Mouse (Mus musculus): ENCODE data around the gene Fbxo8. TPM values are rescaled to one million over a fixed set of nuclear protein-coding genes. Genes with fewer than 3 reads are reported as not detected.

Fbxo8 gene
- 44.3 and 46.1 TPM in 2 replicates for polyA plus RNA-seq (2014; fragmentation: Nextera tagmentation; extraction: Ambion mirVana)

DNA sequence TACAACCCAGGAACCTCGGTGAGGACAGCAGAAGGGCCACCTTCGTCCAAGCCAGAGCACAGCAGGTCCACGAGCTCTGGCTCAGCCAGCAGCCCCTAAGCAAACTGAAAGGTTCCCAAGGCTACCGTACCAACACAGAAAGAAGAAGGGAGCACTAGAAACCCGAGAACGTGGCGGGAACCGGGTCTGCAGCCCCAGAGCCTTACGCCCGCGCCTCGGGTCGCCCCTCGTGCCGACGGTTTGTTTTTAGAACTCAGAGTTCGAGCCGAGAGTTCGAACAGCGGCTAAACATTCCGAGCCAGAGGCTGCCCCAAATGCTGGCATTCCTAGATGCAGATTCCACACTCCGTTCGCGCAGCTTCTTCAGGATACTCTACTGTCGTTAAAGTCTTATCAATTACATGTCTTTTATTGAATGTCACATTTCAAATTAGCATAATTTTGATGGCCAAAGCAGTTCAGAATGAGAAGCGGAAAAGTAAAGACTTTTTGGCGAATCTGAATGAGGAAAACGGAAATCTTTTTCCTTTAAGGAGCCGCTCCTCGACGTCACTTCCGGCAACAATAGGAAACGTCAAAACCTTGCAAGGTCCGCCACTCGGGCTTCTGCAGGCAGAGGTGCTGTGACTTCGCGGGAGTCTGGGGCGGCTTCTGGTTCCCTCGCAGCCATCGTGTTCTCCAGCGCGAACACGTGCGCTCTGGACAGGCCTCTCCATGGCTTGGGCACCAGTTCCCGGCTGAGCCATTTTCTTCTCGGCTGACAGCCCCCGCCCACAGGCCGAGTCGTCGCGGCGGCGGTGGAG lies at the start of gene Fbxo8, which contains the start of gene Cep44:
Gene Fbxo8 (plus strand): TSS at position 533 of the 803 bp plus-strand sequence.
Gene Cep44 (minus strand): TSS at position 490 of the 803 bp plus-strand sequence.
- WGBS, result under 1% methylated on average over 53 of the region's 53 CpGs
- H3K9ac ChIP-seq (replicated peaks; ENCODE audit: low read length), result peak within 1 kb of the TSS; percentile 70
- peak within 1 kb of the TSS; percentile 88 for H3K27ac ChIP-seq (replicated peaks; ENCODE audit: low read depth, low read length)
- peak within 1 kb of the TSS; percentile 57 for H3K4me2 ChIP-seq (ENCODE audit: low read length)
- H3K9me3 ChIP-seq (ENCODE audit: control insufficient read depth, low read length), result no peaks in the 10 kb centered on the region
- ATAC-seq (ENCODE audit: low FRiP score, low TSS enrichment) (peak; percentile 91), DNase-seq (peak; percentile 97)
- peaks cover 11% of the 10 kb centered on the region for H3K4me1 ChIP-seq (ENCODE audit: control insufficient read depth, insufficient read depth, low read length)
- peak within 1 kb of the TSS; percentile 94 for H3K4me3 ChIP-seq (replicated peaks; ENCODE audit: low read depth, low read length)
- H3K27me3 ChIP-seq (ENCODE audit: control insufficient read depth, insufficient read depth, low read length), result no peaks in the 10 kb centered on the region
- H3K36me3 ChIP-seq (ENCODE audit: control insufficient read depth, insufficient read depth, low read length), result peaks cover 5% of the 10 kb centered on the region; the same call in 1 of the 2 replicates

DNA sequence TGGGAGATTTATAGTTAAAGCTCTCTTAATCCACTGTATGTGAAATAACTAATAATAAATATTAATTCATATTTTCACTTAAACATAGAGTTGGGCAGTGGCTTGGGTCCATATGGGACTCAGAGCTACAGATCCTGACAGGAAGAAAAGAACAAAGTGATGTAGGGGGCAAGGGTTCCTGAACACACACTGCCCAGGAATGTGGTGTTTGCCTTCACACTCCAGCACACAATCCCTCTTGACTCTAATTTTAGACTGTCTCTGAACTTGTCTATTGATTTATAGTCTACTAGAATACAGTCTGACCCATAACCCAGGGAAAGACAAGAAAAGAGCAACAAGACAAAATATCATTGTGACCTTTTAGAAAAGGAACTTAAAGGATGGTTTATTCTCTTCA lies 49.0 kb upstream of the Fbxo8 start:
- Histone ChIP-seq H3K27ac (replicated peaks; ENCODE audit: low read depth, low read length) (no peak overlapping the region), H3K4me1 (ENCODE audit: control insufficient read depth, insufficient read depth, low read length) (no peaks in the 10 kb centered on the region), H3K36me3 (ENCODE audit: control insufficient read depth, insufficient read depth, low read length) (no peaks in the 10 kb centered on the region), H3K4me3 (replicated peaks; ENCODE audit: low read depth, low read length) (no peak overlapping the region), H3K27me3 (ENCODE audit: control insufficient read depth, insufficient read depth, low read length) (no peaks in the 10 kb centered on the region), H3K9me3 (ENCODE audit: control insufficient read depth, low read length) (0 out of 2 replicates have a peak, but pooled peaks cover 3% of the 10 kb centered on the region), H3K9ac (replicated peaks; ENCODE audit: low read length) (no peak overlapping the region), H3K4me2 (ENCODE audit: low read length) (no peak overlapping the region)
- no peak for ATAC-seq (ENCODE audit: low FRiP score, low TSS enrichment)
- DNase-seq, result no peak

DNA sequence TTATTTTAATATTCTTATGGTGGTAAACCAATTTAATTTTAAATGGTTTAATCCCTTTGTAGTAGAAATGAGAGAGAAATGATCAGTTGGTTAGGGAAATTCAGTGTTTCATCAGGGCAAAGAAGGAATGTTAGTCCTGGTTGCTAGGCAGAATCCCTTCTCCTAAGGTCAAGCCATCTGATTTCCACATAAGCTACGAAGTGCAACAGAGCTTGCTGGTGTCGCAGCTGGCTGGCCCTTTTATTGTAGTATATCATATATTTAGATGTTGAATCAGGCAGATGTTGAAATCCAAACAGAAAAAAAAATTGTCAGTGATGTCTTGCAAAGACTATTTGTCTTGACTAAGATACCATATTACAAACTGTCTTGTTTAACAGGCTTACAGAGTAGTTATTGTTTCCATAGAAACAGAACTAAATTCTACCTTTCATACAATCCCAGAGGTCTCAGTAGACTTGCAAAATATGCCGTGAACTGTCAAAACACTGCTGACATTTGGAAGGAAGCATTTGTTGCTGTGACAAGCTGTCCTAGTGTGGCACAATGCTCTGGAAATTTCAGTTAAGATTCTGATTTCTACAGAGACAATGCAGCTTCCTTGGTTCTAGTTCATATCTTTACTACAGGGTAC lies 42.5 kb upstream of the Fbxo8 start:
- H3K36me3 ChIP-seq (ENCODE audit: control insufficient read depth, insufficient read depth, low read length), result no peaks in the 10 kb centered on the region
- no peaks in the 10 kb centered on the region for H3K27me3 ChIP-seq (ENCODE audit: control insufficient read depth, insufficient read depth, low read length)
- H3K4me2 ChIP-seq (ENCODE audit: low read length), result no peak overlapping the region
- no peak overlapping the region for H3K27ac ChIP-seq (replicated peaks; ENCODE audit: low read depth, low read length)
- no peak overlapping the region for H3K9ac ChIP-seq (replicated peaks; ENCODE audit: low read length)
- H3K4me3 ChIP-seq (replicated peaks; ENCODE audit: low read depth, low read length), result no peak overlapping the region
- ATAC-seq (ENCODE audit: low FRiP score, low TSS enrichment), result no peak
- DNase-seq, result peak; percentile 17
- no peaks in the 10 kb centered on the region for H3K4me1 ChIP-seq (ENCODE audit: control insufficient read depth, insufficient read depth, low read length)
- 46% methylated on average over 3 of the region's 3 CpGs for WGBS
- 0 out of 2 replicates have a peak, but pooled peaks cover 3% of the 10 kb centered on the region for H3K9me3 ChIP-seq (ENCODE audit: control insufficient read depth, low read length)

DNA sequence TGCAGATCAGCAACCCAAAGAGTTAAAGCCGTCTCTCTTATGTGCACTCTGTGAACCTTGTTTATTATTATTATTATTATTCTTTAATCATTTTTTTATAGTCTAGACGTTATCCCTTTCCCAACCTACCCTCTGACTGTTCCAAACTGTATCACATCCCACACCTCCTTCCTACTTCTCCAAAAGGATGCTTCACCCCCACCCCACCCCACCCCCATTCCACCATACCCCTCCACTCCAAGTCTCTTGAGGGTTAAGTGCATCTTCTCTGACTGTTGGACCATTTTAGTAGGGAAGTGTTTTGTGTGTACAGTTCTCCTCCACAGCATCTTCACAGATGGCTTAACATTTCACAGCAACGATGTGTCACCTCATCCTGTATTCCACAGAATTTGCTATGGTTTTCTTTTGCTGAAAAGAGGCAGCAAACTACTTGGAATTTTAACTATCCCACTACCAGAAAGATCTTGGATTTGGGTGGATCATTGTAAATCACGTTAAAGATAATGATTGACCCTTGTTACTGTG lies 41.9 kb upstream of the Fbxo8 start:
- no peak for DNase-seq
- Histone ChIP-seq H3K4me2 (ENCODE audit: low read length) (no peak overlapping the region), H3K4me1 (ENCODE audit: control insufficient read depth, insufficient read depth, low read length) (no peaks in the 10 kb centered on the region), H3K9ac (replicated peaks; ENCODE audit: low read length) (no peak overlapping the region), H3K27me3 (ENCODE audit: control insufficient read depth, insufficient read depth, low read length) (no peaks in the 10 kb centered on the region), H3K4me3 (replicated peaks; ENCODE audit: low read depth, low read length) (no peak overlapping the region), H3K36me3 (ENCODE audit: control insufficient read depth, insufficient read depth, low read length) (no peaks in the 10 kb centered on the region), H3K9me3 (ENCODE audit: control insufficient read depth, low read length) (0 out of 2 replicates have a peak, but pooled peaks cover 3% of the 10 kb centered on the region), H3K27ac (replicated peaks; ENCODE audit: low read depth, low read length) (no peak overlapping the region)
- ATAC-seq (ENCODE audit: low FRiP score, low TSS enrichment), result no peak
- 72% methylated on average over 4 of the region's 4 CpGs for WGBS

DNA sequence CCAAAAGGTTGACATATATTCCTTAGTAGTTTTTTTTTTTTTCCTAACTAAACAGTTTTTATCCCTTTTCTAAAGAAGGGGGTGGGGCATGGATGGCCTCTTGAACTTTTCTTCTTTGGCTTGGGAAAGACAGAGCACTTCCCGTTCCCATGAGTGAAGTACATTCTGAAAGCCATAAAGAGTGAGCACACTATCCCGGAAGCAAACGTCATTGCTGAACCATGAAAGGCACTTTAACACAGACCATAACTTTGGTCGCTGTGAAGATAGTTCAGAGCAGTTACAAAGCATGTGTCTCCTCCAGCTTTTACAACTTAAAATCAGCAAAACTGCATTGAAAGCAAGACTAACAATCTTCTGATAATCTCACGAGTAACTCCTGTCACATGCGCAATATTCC lies 32.0 kb upstream of the Fbxo8 start:
- Histone ChIP-seq H3K4me2 (ENCODE audit: low read length) (no peak overlapping the region), H3K27me3 (ENCODE audit: control insufficient read depth, insufficient read depth, low read length) (no peaks in the 10 kb centered on the region), H3K36me3 (ENCODE audit: control insufficient read depth, insufficient read depth, low read length) (no peaks in the 10 kb centered on the region), H3K4me3 (replicated peaks; ENCODE audit: low read depth, low read length) (no peak overlapping the region), H3K9ac (replicated peaks; ENCODE audit: low read length) (no peak overlapping the region), H3K9me3 (ENCODE audit: control insufficient read depth, low read length) (no peaks in the 10 kb centered on the region), H3K27ac (replicated peaks; ENCODE audit: low read depth, low read length) (no peak overlapping the region), H3K4me1 (ENCODE audit: control insufficient read depth, insufficient read depth, low read length) (no peaks in the 10 kb centered on the region)
- ATAC-seq (ENCODE audit: low FRiP score, low TSS enrichment), result no peak
- no peak for DNase-seq
- 82% methylated on average over 6 of the region's 6 CpGs for WGBS

DNA sequence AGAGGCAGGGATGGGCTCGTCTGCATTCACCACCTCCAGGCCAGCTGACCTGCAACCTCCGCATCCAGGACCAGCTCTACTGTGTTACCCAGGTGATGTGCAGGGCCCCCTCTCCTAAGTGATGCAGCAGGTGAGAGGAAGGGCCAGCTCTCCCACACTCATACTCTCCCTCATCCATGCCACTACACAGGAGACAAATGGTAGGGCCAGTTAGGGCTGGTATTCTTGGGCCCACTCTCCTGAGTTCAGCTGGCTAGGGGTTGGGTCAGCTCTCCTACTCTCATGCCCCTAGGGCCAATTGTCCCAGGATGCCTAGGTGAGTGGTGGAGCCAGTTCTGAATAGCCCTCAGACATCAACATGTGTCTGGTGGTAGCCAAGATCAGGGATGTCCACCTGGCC lies 30.6 kb upstream of the Fbxo8 start:
- Histone ChIP-seq H3K9ac (replicated peaks; ENCODE audit: low read length) (no peak overlapping the region), H3K27me3 (ENCODE audit: control insufficient read depth, insufficient read depth, low read length) (no peaks in the 10 kb centered on the region), H3K4me3 (replicated peaks; ENCODE audit: low read depth, low read length) (no peak overlapping the region), H3K36me3 (ENCODE audit: control insufficient read depth, insufficient read depth, low read length) (no peaks in the 10 kb centered on the region), H3K4me1 (ENCODE audit: control insufficient read depth, insufficient read depth, low read length) (no peaks in the 10 kb centered on the region), H3K4me2 (ENCODE audit: low read length) (no peak overlapping the region), H3K27ac (replicated peaks; ENCODE audit: low read depth, low read length) (no peak overlapping the region), H3K9me3 (ENCODE audit: control insufficient read depth, low read length) (no peaks in the 10 kb centered on the region)
- DNase-seq (no peak), ATAC-seq (ENCODE audit: low FRiP score, low TSS enrichment) (peak; percentile 53; the same call in 1 of the 2 replicates)
- 91% methylated on average over 2 of the region's 2 CpGs for WGBS

DNA sequence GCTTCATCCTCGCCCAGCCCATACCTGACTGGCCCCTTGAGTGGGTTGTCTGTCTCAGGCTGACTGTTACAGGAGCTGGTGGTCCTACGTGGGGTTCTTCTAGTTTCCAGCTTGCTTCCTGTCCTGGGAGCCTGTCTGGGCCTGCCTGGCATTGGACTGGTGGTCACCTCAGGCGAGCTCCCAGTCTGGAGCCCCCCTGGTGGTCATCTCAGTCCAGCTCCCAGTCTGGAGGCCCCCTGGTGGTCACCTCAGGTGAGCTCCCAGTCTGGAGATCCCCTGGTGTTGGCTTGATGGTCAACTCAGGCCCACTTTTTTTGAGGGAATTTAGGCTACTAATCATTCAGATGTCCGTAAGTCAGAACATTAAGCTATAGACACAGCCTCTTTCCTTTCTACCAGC lies 29.8 kb upstream of the Fbxo8 start:
- no peak for DNase-seq
- no peaks in the 10 kb centered on the region for H3K27me3 ChIP-seq (ENCODE audit: control insufficient read depth, insufficient read depth, low read length)
- no peak overlapping the region for H3K27ac ChIP-seq (replicated peaks; ENCODE audit: low read depth, low read length)
- no peaks in the 10 kb centered on the region for H3K36me3 ChIP-seq (ENCODE audit: control insufficient read depth, insufficient read depth, low read length)
- no peak overlapping the region for H3K4me3 ChIP-seq (replicated peaks; ENCODE audit: low read depth, low read length)
- H3K9ac ChIP-seq (replicated peaks; ENCODE audit: low read length), result no peak overlapping the region
- no peaks in the 10 kb centered on the region for H3K4me1 ChIP-seq (ENCODE audit: control insufficient read depth, insufficient read depth, low read length)
- 82% methylated on average over 4 of the region's 4 CpGs for WGBS
- ATAC-seq (ENCODE audit: low FRiP score, low TSS enrichment), result 0 out of 2 replicates have a peak, but pooled peaks have one; percentile 34
- no peaks in the 10 kb centered on the region for H3K9me3 ChIP-seq (ENCODE audit: control insufficient read depth, low read length)
- no peak overlapping the region for H3K4me2 ChIP-seq (ENCODE audit: low read length)

DNA sequence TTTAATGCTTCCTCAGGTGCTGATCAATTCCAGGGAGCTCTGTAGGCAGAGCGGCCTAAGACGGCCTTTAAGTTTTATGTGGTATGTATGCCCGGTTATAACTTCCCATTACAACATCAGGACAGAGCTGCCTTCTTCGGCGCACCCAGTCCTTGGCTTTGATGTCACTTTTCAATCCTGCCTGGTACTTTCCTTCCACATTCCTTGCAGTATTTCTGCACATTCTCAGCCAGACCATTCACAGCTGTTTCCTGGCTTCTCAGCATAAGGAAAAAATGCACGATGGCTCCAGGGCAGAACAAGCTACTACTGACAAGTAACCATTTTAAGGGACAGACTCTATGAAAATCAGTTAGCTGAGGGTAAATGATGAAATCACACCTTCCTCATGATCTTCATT lies 22.0 kb upstream of the Fbxo8 start:
- ATAC-seq (ENCODE audit: low FRiP score, low TSS enrichment) (no peak), DNase-seq (no peak)
- H3K9ac ChIP-seq (replicated peaks; ENCODE audit: low read length), result no peak overlapping the region
- H3K4me1 ChIP-seq (ENCODE audit: control insufficient read depth, insufficient read depth, low read length), result no peaks in the 10 kb centered on the region
- H3K36me3 ChIP-seq (ENCODE audit: control insufficient read depth, insufficient read depth, low read length), result peaks cover 13% of the 10 kb centered on the region
- no peaks in the 10 kb centered on the region for H3K9me3 ChIP-seq (ENCODE audit: control insufficient read depth, low read length)
- 89% methylated on average over 6 of the region's 6 CpGs for WGBS
- no peak overlapping the region for H3K27ac ChIP-seq (replicated peaks; ENCODE audit: low read depth, low read length)
- no peak overlapping the region for H3K4me2 ChIP-seq (ENCODE audit: low read length)
- no peak overlapping the region for H3K4me3 ChIP-seq (replicated peaks; ENCODE audit: low read depth, low read length)
- H3K27me3 ChIP-seq (ENCODE audit: control insufficient read depth, insufficient read depth, low read length), result no peaks in the 10 kb centered on the region

Measured in midbrain, embryonic 14.5 days (tissue).